Mouse (Mus musculus): ENCODE results near the gene Myo15b.

DNA sequence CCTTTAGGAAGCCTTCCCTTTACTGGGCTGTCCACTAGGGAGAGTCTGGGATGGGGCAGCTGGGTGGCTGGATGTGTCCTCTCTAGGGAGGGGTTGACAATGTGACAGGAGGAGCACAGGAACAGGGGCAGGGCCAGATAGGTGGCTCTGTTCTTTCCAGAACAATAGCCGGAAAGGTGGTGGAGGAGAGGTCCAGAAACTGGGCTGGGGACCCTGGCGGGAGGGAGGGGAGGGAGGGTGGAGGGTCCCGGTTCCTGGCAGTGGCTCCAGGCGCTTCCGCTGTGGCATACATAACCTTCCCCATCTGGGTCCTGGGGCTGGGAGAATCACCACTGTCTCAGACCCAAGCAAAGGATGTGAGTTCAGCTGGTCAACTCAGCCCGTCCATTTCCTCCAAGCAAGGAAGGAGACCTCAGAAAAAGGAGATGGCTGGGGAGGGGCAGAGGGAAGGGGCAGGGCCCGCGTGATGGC lies 48.9 kb upstream of the Myo15b start:
- TF ChIP-seq GATA1 (IDR thresholded peaks at IDR 0.05; ENCODE audit: low read length) (no peak), TAL1 (IDR thresholded peaks at IDR 0.05; ENCODE audit: low read length) (no peak)

Data from erythroblast, embryonic 14.5 days (primary cell).